Mouse (Mus musculus) heart, postnatal 10 days (tissue): ENCODE measurements around the gene Lef1. TPM values are rescaled to one million over a fixed set of nuclear protein-coding genes. Genes with fewer than 3 reads are reported as not detected.

Source experiments
- DNase-seq, 2 experiments: peaks; one replicate each; pipeline ENCODE4 v3.0.0; 2021
- intact Hi-C: fragments of 180-260 bp; cut with DNase I; formaldehyde crosslinking; loops from one replicate; pipeline ENCODE4 v1.15.1; 2025
- total RNA-seq, 2 experiments: library from RNA; stranded (reverse); gene quantifications; 2 replicates each; pipeline ENCODE4 v1.2.3; 2021

Lef1 gene
- 1 to 10 TPM in 1 of 2 experiments, under 1 TPM in 1; 0.60 to 1.1 TPM for total RNA-seq

GRCm38 (mm10) chr3:131110191-131111150, at the start of gene Lef1:
Gene Lef1, plus strand, starts transcription at chr3:131110471.
- intact Hi-C loops = no loop called here
- peak; percentile 38 to 48 for DNase-seq

DNA sequence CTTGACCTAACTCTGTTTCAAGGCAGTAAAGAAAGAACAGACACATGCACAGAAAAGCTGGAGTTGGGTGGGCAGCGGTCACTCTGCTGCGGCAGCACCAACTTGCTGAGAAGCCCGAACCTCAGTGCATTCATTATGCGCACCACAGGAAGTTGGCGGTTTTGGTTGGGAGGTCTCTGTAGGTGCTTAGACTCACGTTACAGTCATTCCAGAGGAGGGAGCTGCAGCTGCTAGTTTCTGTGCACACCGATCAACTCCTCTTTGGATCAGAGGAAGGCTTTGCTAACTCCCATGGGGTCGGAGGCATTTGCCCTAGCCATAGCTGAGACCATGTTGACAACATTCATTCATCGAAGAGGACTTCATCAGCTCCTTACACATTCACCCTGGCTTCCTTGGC, 45.3 kb upstream of the Lef1 start:
- no peak for DNase-seq

GRCm38 (mm10) chr3:131066171-131066570, 44.1 kb upstream of the Lef1 start:
- DNase-seq = no peak
- intact Hi-C loops = no loop called here

More for the DNA sequence above, 45.3 kb upstream of the Lef1 start:
- intact Hi-C loops = no loop called here

- no peak for DNase-seq
- intact Hi-C loops = no loop called here
Measured at GRCm38 (mm10) chr3:131068000-131068399, 42.3 kb upstream of the Lef1 start.

GRCm38 (mm10) chr3:131070210-131070609, 40.1 kb upstream of the Lef1 start:
- intact Hi-C loops = no loop called here
- no peak for DNase-seq

GRCm38 (mm10) chr3:131072661-131073060, 37.6 kb upstream of the Lef1 start:
- no peak for DNase-seq
- intact Hi-C loops = no loop called here

- intact Hi-C loops = no loop called here
- no peak for DNase-seq
Measured at GRCm38 (mm10) chr3:131073946-131074345, 36.3 kb upstream of the Lef1 start.

DNA sequence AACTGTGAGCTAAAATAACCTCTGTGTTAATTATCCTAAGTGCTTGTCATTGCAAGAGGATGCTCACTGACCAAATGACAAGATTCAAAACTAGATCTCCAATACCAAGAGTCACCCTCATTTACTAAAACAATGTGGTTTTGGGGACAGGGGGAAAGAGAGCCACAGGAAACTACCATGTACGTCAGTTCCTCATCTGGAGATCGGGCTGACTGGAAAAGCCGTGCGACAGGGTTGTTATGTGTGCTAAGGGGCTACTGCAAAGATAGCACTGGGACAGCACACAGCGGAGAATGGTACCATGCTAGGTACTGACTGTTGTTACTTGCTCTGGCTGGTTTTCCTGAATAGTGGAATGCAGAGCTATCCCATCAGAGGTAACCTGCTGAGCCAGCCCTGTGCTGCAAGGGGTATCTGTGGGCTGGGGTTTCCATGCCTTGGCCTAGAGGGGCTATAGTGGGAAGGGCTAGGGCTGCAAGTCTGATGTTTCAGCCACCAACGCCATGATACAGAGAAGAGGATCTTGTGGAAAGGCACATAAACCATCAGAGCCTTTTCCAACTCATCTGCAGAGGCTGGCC, 32.1 kb upstream of the Lef1 start:
- no peak for DNase-seq
- intact Hi-C loops = no loop called here

- intact Hi-C loops = no loop called here
- DNase-seq = no peak
Measured at GRCm38 (mm10) chr3:131078719-131079118, 31.6 kb upstream of the Lef1 start.

- no peak for DNase-seq
- intact Hi-C loops = no loop called here
Measured at GRCm38 (mm10) chr3:131083722-131084121, 26.5 kb upstream of the Lef1 start.

DNA sequence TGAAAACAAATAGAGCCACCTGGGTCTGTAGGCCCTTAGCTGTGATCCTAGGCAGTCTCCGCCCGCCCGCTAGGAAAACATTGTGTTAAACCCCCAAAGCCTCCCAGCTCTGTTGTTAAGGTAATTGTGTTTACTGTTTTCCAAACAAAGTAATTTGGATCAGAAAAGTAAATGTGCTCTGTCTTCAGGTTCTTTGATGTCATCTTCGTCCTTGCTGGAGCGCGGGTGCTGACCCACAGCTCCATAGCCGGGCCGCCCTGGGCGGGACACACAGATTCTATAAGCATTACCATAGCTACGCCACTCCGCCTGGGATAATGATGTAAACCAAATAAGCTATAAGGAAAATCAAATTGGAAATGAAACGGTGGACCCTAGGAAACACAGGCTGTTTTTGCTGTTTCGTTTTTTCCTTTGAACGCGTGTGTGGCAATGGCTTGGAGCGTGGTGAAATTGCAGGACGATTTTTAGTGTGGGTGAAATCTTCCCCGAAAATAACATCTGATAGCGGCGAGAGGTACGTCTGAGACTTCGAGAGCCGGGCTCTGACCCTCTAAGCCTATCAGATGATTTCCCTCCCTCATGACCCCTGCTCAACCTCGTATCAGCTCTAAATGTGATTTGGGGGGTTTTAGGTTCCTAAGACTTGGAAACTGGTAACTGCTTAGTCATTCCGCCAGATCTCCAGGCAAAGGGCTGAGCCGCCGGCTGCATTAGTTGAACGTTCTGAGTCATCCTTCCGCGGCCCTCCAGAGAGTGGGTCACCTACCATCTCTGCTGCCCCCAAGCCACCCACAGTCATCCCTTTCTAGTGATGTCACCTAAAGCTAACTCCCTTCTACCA, 25.3 kb upstream of the Lef1 start:
- DNase-seq = peak; percentile 4 to 8
- intact Hi-C loops = no loop called here

GRCm38 (mm10) chr3:131085978-131086377, 24.3 kb upstream of the Lef1 start:
- DNase-seq = no peak
- intact Hi-C loops = no loop called here

GRCm38 (mm10) chr3:131089721-131090120, 20.6 kb upstream of the Lef1 start:
- intact Hi-C loops = no loop called here
- DNase-seq = no peak

DNA sequence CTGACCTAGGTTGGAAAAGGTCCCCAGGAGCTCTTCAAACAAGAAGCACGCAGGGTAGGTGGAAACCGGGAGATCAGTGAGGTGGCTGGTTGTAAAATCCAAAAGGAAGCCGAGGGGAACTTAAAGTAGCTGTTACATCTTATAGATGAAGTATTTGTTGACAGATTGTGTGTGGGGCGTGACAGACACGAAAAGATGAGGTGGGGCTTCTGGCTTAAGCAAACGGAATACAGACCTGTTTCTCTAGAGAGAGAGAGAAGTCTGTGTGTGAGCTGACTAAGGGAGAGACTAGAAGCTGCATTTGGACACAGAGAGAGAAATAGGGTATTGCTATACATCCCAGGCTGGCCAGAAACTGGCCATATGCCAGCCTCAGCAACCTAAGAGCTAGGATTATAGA, 18.2 kb upstream of the Lef1 start:
- DNase-seq = no peak
- intact Hi-C loops = no loop called here

DNA sequence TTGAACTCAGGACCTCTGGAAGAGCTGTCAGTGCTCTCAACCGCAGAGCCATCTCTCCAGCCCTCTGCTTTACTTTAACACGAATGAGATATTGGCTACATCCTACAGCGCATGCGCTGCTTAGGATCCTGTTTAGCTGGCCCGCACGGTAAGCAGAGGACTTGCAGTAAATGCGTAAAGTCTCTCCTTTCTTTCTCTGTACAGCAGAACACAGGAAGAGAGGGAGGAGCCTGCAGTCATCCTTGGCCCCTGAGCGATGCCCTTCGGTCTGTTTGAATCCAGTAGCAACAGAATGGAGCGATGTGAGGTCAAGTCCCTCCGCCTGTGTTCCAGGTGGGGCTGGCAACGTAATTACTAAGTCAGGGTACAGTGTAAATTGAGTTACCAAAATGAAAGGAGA, 16.5 kb upstream of the Lef1 start:
- intact Hi-C loops = no loop called here
- DNase-seq = no peak

DNA sequence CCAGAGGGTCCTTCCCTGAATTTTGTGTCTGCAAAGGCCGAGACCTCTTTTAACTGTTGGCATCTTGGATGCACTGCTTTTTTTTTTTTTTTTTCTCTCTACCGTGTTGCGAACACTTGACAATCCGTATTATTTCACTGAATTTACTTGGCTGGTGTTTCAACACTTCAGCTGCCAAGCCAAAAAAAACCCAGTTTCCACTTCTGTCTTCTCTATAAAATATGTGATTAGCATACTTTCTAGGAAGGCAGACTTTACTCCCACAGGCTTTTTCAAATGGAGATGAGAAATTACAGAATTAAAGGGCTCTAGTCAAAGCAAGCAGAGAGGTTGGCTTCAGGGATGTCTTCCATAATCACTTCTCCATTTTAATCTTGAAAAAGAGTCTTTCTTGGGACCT, 14.2 kb upstream of the Lef1 start:
- intact Hi-C loops = no loop called here
- DNase-seq = no peak

- intact Hi-C loops = no loop called here
- DNase-seq = no peak
Measured at GRCm38 (mm10) chr3:131102191-131102774, 8.0 kb upstream of the Lef1 start.

- DNase-seq = no peak
- intact Hi-C loops = no loop called here
Measured at GRCm38 (mm10) chr3:131105362-131105761, 4.9 kb upstream of the Lef1 start.

DNA sequence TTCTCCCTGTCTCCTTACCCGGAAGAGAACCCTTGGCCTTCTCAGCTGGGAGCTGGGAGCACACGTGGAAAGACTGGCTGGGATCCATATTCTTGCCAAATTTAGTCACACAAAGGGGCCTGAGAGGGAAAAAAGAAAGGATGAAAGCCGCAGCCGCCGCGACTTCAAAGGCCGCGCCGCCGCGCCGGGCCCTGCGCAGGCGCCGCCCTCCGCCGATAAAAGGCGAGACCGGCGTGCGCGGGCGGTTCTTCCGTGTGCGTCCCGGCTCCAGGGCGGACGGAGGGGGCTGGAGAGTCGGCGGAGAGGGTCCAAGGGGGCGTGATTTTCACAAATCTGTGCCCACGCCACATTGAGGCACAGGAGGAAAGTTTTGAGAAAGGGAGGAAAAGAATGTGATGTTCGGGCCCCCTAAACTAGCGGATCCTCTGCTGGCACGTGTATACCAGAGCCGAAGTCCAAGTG, 4.3 kb upstream of the Lef1 start:
- intact Hi-C loops = no loop called here
- peak; percentile 29 to 34 for DNase-seq

DNA sequence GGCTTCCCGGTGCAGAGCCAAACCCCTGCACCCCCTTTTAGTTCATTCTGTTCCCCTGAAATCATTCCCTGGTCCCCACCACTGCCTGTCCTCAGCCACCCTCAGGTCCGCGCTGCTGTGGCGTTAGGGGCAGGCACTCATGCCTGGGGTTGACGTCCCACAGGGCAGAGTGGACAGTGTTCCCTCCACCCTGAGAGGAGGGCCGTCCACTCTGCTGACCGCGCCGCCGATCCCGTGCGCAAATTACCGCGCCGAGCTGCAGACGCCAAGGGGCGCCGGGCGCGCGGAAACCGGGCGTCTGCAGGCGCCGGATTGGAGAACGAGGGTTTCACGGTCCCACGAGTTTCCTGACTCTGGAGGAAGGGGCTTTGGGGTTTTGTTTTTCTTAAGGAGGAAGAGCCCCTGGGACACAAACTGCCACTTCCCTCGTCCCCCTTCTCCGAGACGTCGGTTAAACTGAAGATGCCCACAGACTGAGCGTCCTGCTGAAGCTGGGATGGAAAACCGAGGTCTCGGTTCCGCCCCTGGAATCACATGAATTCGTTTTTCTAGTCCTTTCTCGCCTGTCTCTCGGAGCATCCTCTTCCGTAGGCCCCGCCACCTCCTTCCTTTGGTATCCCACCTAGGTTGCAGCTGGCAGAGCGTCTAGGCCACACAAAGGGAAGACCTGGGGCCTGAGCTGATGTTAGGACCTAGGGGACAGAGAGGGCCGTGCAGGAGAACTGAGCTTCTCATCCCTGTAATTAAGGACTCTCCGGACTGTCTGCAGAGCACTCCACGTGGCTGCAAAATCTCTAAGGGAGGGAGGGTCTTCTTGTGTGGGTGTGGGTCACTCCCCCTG, 3.6 kb upstream of the Lef1 start:
- DNase-seq = peak in 1 of 2 experiments; percentile 26
- intact Hi-C loops = no loop called here
